Mouse (Mus musculus) right cerebral cortex, postnatal 14 days (tissue): ENCODE results near the gene Cdh7.
"Not testable (repeated sequence)": the region's sequence is repeated elsewhere in the genome, so short reads cannot be mapped to it uniquely, and the experiment has no call there.

Experiments
- DNase-seq: peaks from one replicate; pipeline ENCODE4 v3.0.0; 2022

Cdh7 gene

GRCm38 (mm10) chr1:109982064-109982808 is at the start of gene Cdh7:
TSS of gene Cdh7 (plus strand) at chr1:109982431.
- DNase-seq = peak; percentile 35

GRCm38 (mm10) chr1:109932674-109933073 is 49.6 kb upstream of the Cdh7 start:
- DNase-seq = no peak

GRCm38 (mm10) chr1:109948571-109948970 is 33.7 kb upstream of the Cdh7 start:
- DNase-seq = no peak

GRCm38 (mm10) chr1:109971721-109972425 is 10.4 kb upstream of the Cdh7 start:
- no peak for DNase-seq

- DNase-seq = no peak
These were observed 9.7 kb upstream of the Cdh7 start for GRCm38 (mm10) chr1:109972426-109973015.

GRCm38 (mm10) chr1:109982809-109983536 is 742 bp downstream of the Cdh7 start:
- peak; percentile 23 for DNase-seq

GRCm38 (mm10) chr1:109983537-109983912 is 1.3 kb downstream of the Cdh7 start:
- DNase-seq = no peak

- DNase-seq = no peak
These were observed 2.5 kb downstream of the Cdh7 start for GRCm38 (mm10) chr1:109984776-109985175.

- peak; percentile 21 for DNase-seq
These were observed 3.2 kb downstream of the Cdh7 start for GRCm38 (mm10) chr1:109985468-109985867.

GRCm38 (mm10) chr1:109989541-109989940 is 7.3 kb downstream of the Cdh7 start:
- DNase-seq = no peak

- DNase-seq = no peak
These were observed 11.7 kb downstream of the Cdh7 start for GRCm38 (mm10) chr1:109993906-109994305.

- DNase-seq = no peak
These were observed 22.2 kb downstream of the Cdh7 start for GRCm38 (mm10) chr1:110004451-110004850.

- DNase-seq = no peak
These were observed 22.8 kb downstream of the Cdh7 start for GRCm38 (mm10) chr1:110005038-110005437.

- DNase-seq = no peak
These were observed 29.9 kb downstream of the Cdh7 start for GRCm38 (mm10) chr1:110012153-110012552.

- no peak for DNase-seq
These were observed 74.1 kb downstream of the Cdh7 start for GRCm38 (mm10) chr1:110056317-110056716.

- DNase-seq = peak; percentile 3
These were observed 85.2 kb downstream of the Cdh7 start for GRCm38 (mm10) chr1:110067405-110067804.

GRCm38 (mm10) chr1:110078471-110078870 is 96.2 kb downstream of the Cdh7 start:
- no peak for DNase-seq

GRCm38 (mm10) chr1:110118071-110118470 is 135.8 kb downstream of the Cdh7 start:
- no peak for DNase-seq

GRCm38 (mm10) chr1:110118862-110119261 is 136.6 kb downstream of the Cdh7 start:
- no peak for DNase-seq

GRCm38 (mm10) chr1:110171459-110171858 is 189.2 kb downstream of the Cdh7 start:
- not testable (repeated sequence) for DNase-seq
